Mouse (Mus musculus) CD4-positive, CD25-positive, alpha-beta regulatory T cell, adult 4 months (primary cell): ENCODE results near the gene Plekhg3. TPM values are rescaled to one million over a fixed set of nuclear protein-coding genes. Genes with fewer than 3 reads are reported as not detected.

Experiments used
- ATAC-seq: one replicate; pipeline ENCODE4 v1.8.0; 2017
- polyA plus RNA-seq, 2 experiments: library from polyadenylated mRNA; unstranded; fragments of 100-300 nt; shearing (Covaris generic); gene quantifications; one replicate each; pipeline ENCODE4 v1.2.1; 2017

Gene Plekhg3
- polyA plus RNA-seq, 2 experiments from 2014 or later: 0.91 to 2.2 TPM

GRCm38 (mm10) chr12:76528766-76529165 is 1.9 kb upstream of the Plekhg3 start:
- no peak for ATAC-seq

GRCm38 (mm10) chr12:76531986-76532925 is 1.6 kb downstream of the Plekhg3 start:
- ATAC-seq: no peak

GRCm38 (mm10) chr12:76532926-76533376 is 2.3 kb downstream of the Plekhg3 start:
- peak; percentile 21 for ATAC-seq

GRCm38 (mm10) chr12:76533377-76534222 is 2.9 kb downstream of the Plekhg3 start:
- ATAC-seq: peak; percentile 42

GRCm38 (mm10) chr12:76534233-76534632 is 3.5 kb downstream of the Plekhg3 start:
- ATAC-seq: no peak

- ATAC-seq: no peak
Observed at GRCm38 (mm10) chr12:76534641-76535283, 4.1 kb downstream of the Plekhg3 start.

- ATAC-seq: no peak
Observed at GRCm38 (mm10) chr12:76535471-76535900, 4.8 kb downstream of the Plekhg3 start.

- ATAC-seq: no peak
Observed at GRCm38 (mm10) chr12:76536591-76537153, 6.0 kb downstream of the Plekhg3 start.

- peak; percentile 69 for ATAC-seq
Observed at GRCm38 (mm10) chr12:76537434-76537833, 6.7 kb downstream of the Plekhg3 start.

GRCm38 (mm10) chr12:76540169-76540568 is 9.5 kb downstream of the Plekhg3 start:
- ATAC-seq: no peak

GRCm38 (mm10) chr12:76540701-76541221 is 10.1 kb downstream of the Plekhg3 start:
- ATAC-seq: no peak

- ATAC-seq: no peak
Observed at GRCm38 (mm10) chr12:76541475-76541874, 10.8 kb downstream of the Plekhg3 start.

GRCm38 (mm10) chr12:76541879-76542278 is 11.2 kb downstream of the Plekhg3 start:
- ATAC-seq: no peak

- ATAC-seq: no peak
Observed at GRCm38 (mm10) chr12:76545786-76546370, 15.2 kb downstream of the Plekhg3 start.

GRCm38 (mm10) chr12:76546383-76547276 is 15.9 kb downstream of the Plekhg3 start:
- ATAC-seq: no peak

- no peak for ATAC-seq
Observed at GRCm38 (mm10) chr12:76547409-76548081, 16.9 kb downstream of the Plekhg3 start.

GRCm38 (mm10) chr12:76548082-76548423 is 17.4 kb downstream of the Plekhg3 start:
- ATAC-seq: no peak

GRCm38 (mm10) chr12:76549203-76549602 is 18.5 kb downstream of the Plekhg3 start:
- no peak for ATAC-seq

- ATAC-seq: no peak
Observed at GRCm38 (mm10) chr12:76552321-76552720, 21.6 kb downstream of the Plekhg3 start.

GRCm38 (mm10) chr12:76552958-76553357 is 22.3 kb downstream of the Plekhg3 start:
- no peak for ATAC-seq
